Mouse (Mus musculus) lung, postnatal 25 days (tissue): Measurements from ENCODE around the gene Cck.
"Not testable (repeated sequence)": the region's sequence is repeated elsewhere in the genome, so short reads cannot be mapped to it uniquely, and the experiment has no call there.

Experiments used
- DNase-seq: peaks from one replicate; pipeline ENCODE4 v3.0.0; 2022; ENCODE audit warnings: low spot score

Gene Cck

GRCm38 (mm10) chr9:121459950-121460349 is 35.5 kb downstream of the Cck start:
- DNase-seq, result no peak

DNA sequence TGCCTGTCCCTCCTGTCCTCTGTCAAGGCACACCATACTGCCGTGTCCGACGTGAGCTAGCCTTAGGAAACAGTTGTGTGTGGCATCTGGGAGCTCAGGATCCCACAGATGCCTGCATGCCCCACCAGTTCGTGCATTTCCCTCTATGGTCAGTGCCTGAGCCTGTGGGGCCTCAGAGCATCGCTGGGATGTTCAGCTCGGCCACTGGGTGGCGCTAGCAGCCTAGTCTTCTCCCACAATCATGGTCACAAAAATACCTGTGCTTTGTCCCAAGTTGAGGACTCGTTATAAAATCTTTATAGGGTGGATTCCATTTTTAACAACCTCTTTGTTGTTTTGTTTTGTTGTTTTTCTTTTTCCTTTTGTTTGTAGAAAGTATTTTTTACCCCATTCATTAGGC is 37.0 kb downstream of the Cck start:
- DNase-seq, result peak; percentile 25

DNA sequence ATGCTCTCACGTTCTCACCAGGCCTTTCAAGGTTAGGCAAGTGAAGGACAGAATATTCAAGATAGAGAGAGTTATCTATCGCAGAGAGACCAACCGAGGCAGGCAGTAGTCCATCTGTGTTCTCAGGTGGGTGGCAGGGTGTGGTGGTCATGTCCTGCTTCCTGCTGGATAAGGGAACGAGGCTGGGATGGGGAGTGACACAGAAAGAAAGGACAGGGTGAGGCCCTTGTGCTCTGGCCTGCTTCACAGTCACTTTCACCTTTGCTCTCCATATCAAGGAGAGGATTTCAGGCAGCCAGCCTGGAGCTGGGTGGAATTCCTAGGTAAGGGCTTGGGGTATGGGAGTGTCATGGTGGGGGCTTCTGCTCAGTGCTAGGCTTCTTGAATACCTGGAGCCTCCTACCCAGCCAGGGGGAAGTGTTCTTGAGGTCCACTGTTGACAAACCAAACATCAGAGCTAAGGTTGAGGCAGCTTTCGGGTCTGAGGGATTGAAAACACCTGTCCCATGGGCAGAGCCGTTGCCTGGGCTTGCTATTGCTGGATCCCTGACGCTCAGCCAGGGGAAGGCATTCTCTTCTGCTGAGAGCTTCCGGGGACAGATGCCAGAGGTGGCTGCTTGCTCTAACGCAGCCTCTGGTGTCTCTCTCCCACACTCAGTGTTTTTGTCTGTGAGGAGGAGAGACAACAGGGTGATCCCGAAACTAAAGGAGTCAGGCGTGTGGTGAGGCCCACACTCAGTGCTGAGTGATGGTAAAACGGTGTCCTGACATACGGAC is 38.6 kb downstream of the Cck start:
- DNase-seq, result no peak

DNA sequence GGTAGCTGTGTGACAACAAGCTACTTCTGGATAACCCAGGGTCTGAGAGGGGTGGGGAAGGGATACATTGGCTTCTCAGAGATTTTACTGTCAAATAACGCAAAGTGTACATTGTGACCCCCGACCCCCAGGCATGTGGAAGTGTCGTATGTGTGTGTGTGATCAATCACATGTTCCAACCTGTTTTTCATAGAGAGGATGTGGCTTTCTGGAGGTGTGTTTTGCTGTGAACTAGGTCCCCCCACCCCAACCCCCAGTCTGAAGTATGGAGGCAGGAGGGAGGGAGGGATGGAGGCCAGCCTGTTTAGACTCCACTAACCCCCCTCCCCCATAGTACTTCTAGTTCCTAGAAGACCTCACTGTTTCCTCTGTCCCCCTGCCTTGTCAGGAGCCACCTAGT is 40.6 kb downstream of the Cck start:
- DNase-seq, result peak; percentile 15

DNA sequence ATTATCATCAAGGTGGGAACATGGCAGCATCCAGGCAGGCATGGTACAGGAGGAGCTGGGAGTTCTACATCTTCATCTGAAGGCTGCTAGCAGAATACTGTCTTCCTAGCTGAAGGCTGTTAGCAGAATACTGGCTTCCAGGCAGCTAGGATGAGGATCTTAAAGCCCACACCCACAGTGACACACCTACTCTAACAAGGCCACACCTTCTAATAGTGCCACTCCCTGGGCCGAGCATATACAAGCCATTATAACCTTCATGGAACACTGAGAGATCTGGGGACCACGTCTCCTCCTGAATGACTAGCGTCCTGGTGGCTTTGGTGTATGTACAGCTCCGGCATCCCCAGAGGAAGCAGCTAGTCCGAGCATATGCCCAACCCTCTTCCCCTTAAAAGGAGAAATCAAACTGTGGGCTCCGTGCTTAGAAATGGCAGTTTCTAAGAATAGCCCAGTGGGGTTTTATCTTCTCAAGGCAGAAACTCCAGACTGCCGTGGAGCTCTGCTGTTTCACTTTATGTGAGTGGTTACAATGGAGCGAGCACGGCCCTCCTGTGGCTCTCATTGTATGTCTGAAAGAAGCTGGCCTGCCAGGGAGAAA is 43.1 kb downstream of the Cck start:
- not testable (repeated sequence) for DNase-seq

GRCm38 (mm10) chr9:121446431-121446831 is 49.1 kb downstream of the Cck start:
- no peak for DNase-seq

GRCm38 (mm10) chr9:121445364-121445763 is 50.1 kb downstream of the Cck start:
- DNase-seq, result no peak

DNA sequence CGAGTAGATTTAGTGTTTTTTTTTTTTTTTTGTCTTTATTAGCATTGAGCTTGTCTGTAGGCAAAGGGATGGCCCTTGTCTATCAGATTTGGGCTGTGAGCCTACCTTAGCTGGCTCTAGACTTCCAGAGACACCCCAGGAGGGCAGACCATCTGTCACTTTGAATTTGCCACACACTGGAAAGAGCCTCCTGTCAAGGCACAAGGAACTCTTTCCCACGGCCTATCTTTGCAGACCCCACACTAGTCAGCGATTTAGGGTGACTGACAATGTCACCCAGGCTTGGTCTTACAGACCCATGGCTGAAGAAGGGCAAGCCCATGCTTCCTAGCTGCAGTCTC is 51.2 kb downstream of the Cck start:
- no peak for DNase-seq

DNA sequence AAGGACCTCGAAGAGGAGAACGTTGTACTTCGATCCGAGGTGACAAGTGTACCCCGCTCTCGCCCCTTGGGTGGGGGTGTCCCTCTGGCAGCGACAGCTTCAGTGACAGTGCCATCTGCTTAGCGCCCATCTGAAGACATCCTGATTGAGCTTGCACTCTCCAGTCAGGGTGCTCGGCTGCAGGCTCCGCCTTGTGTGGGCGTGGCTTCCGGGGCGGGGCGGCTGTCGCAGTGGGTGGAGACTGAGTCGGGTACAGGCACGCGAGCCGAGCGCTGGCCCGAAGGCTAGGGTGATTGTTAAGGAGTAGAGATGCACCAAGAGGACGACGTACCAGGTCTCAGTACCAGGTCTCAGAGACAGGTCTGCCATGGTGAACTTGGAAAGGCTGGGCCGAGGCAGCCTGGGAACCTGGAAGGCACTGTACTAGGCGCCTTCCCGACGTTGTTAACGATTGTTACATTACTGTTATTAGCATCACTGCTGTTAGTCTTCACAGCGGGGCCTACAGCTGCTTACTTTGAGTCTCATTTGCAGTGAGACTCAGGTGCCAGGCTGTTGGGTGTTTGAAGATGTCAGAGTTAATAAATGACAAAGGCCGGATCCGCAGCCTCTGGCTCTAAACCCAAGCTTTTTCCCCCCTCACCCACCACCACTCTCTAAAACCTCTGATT is 51.7 kb downstream of the Cck start:
- no peak for DNase-seq

- DNase-seq, result no peak
Observed at GRCm38 (mm10) chr9:121442145-121442544, 53.3 kb downstream of the Cck start.
